Mouse (Mus musculus) left cerebral cortex, postnatal 25 days (tissue): Measurements from ENCODE around the gene Scamp4. TPM values are rescaled to one million over a fixed set of nuclear protein-coding genes. Genes with fewer than 3 reads are reported as not detected.

Source experiments
- DNase-seq, 2 experiments: peaks; one replicate each; pipeline ENCODE4 v3.0.0; 2022; ENCODE audit warnings: low spot score in 2 of 2, mixed read lengths in 1 of 2
- intact Hi-C: fragments of 180-260 bp; cut with DNase I; formaldehyde crosslinking; loops from one replicate; pipeline ENCODE4 v1.15.1; 2025
- microRNA-seq, 2 experiments: library from miRNA; unstranded; fragments of <30 nt; microRNA quantifications; one replicate each; pipeline ENCODE4 v1.2.0; 2022
- total RNA-seq, 2 experiments: library from RNA; stranded (reverse); gene quantifications; 2 replicates each; pipeline ENCODE4 v1.2.3; 2021

The Scamp4 gene
- total RNA-seq, 2 experiments from 2014 or later, result 40.8 to 42.2 TPM

DNA sequence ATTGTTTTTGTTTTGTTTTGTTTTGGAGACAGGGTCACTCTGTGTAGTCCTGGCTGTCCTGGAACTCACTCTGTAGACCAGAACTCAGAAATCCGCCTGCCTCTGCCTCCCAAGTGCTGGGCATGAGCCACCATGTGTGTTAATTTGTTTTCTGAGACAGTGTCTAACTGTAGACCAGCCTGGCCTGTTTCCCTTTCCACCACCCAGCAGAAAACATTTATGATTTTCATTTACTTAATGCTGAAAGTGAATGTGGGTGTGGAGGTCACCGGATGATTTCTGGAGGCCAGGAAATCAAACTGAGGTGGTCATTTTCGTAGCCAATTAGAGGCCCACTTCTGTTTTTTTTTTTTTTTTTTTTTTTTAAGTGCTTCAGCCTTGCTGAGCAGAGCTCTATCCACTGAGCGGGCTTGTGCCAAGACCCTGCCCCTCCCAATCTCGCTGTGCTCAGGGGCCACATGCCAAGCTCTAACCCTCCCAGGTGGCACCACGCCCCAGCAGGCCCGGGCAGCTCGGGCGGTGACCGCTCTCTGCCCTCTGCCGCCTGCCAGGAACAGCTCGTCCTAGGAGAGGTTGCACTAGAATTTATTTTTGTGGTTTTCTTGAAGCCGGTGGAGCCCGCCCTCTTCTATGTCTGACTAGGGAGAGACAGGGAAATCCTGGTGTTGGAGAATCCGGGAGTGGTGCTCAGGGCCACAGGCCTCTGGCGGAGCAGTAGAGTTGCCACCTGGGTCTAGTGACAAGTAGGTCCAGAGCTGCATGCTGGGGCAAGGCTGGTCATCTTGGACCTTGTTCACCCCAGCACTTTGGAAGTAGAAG lies 61.7 kb downstream of the Scamp4 start:
- intact Hi-C loops, result no loop called here

DNA sequence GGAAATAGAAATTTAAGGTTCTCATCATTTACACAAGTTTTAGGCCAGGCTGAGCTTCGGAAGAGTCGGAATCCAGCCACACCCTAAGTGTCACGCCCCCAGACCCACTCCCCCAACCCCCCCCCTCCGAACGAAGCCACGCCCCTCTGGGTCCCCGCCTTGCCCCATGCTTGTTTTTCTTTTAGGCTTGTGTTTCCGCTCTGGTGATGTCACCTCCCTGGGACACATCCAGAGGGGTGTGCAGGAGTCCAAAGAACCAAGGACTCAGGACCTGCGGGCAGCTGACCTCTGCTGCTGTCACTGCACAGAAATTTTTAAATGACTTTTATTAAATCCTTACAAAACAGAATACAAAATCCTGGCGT lies 62.3 kb downstream of the Scamp4 start:
- no peak for DNase-seq
- intact Hi-C loops, result no loop called here

More for the DNA sequence above, 61.7 kb downstream of the Scamp4 start:
- DNase-seq, result peak in 1 of 2 experiments; percentile 46

Small RNA genes within 50 kb of the gene (microRNA-seq; reads per million reads assigned to microRNA genes)
- 4.4 to 4.5 reads per million in 2 experiments for gene Mir6912

Other genes starting within 250 kb of the Scamp4 start
- gene Plk5, start 246.4 kb upstream of the Scamp4 start, total RNA-seq, result 10 to 100 TPM; 22.6 to 24.9 TPM
- 10 to 100 TPM; 17.7 to 22.2 TPM for gene Mex3d, start 215.2 kb upstream of the Scamp4 start, total RNA-seq
- gene Mbd3, start 203.3 kb upstream of the Scamp4 start, total RNA-seq, result 100 to 1,000 TPM; 134 to 138 TPM
- gene Uqcr11, start 196.0 kb upstream of the Scamp4 start, total RNA-seq, result 100 to 1,000 TPM; 482 to 488 TPM
- gene Tcf3, start 169.2 kb upstream of the Scamp4 start, total RNA-seq, result 10 to 100 TPM; 22.6 to 25.8 TPM
- not detected for gene Onecut3, start 108.0 kb upstream of the Scamp4 start, total RNA-seq
- gene Atp8b3, start 63.7 kb upstream of the Scamp4 start, total RNA-seq, result under 1 TPM; 0.14 to 0.16 TPM
- gene Rexo1, start 41.3 kb upstream of the Scamp4 start, total RNA-seq, result 10 to 100 TPM; 44.8 to 45.7 TPM
- 10 to 100 TPM; 51.8 to 55.3 TPM for gene Klf16, start 25.6 kb upstream of the Scamp4 start, total RNA-seq
- 100 to 1,000 TPM; 206 to 216 TPM for gene Abhd17a, start 12.5 kb upstream of the Scamp4 start, total RNA-seq
- gene Adat3, start within 50 bp of the Scamp4 start, total RNA-seq, result 1 to 10 TPM; 3.6 to 4.5 TPM
- 1 to 10 TPM; 2.8 to 2.9 TPM for gene Gm49322, start 3.1 kb downstream of the Scamp4 start, total RNA-seq
- gene Csnk1g2, start 20.0 kb downstream of the Scamp4 start, total RNA-seq, result 100 to 1,000 TPM; 222 to 247 TPM
- gene Btbd2, start 54.2 kb downstream of the Scamp4 start, total RNA-seq, result 10 to 100 TPM; 91.7 to 92.7 TPM
- gene Mknk2, start 75.2 kb downstream of the Scamp4 start, total RNA-seq, result 10 to 100 TPM; 35.3 to 44.0 TPM
- gene Mob3a, start 99.1 kb downstream of the Scamp4 start, total RNA-seq, result 10 to 100 TPM; 13.4 to 15.8 TPM
- gene Izumo4, start 99.3 kb downstream of the Scamp4 start, total RNA-seq, result 10 to 100 TPM; 35.9 to 42.5 TPM
- gene Ap3d1, start 139.4 kb downstream of the Scamp4 start, total RNA-seq, result 100 to 1,000 TPM; 142 to 145 TPM
- 10 to 100 TPM; 46.5 to 56.0 TPM for gene Dot1l, start 152.3 kb downstream of the Scamp4 start, total RNA-seq
- 10 to 100 TPM; 43.9 to 50.3 TPM for gene Sf3a2, start 195.3 kb downstream of the Scamp4 start, total RNA-seq
- gene Plekhj1, start 195.8 kb downstream of the Scamp4 start, total RNA-seq, result 10 to 100 TPM; 57.5 to 62.4 TPM
- 1 to 10 TPM; 1.6 to 2.7 TPM for gene Amh, start 202.4 kb downstream of the Scamp4 start, total RNA-seq
- 1 to 10 TPM; 4.0 to 4.5 TPM for gene Jsrp1, start 210.6 kb downstream of the Scamp4 start, total RNA-seq
- 100 to 1,000 TPM; 500 to 527 TPM for gene Oaz1, start 223.8 kb downstream of the Scamp4 start, total RNA-seq
- gene Lingo3, start 241.2 kb downstream of the Scamp4 start, total RNA-seq, result 10 to 100 TPM; 35.6 to 48.0 TPM